Mouse (Mus musculus) embryonic stem cell, embryonic (primary cell): ENCODE data around the gene Lrp1.

ENCODE experiments used
- CTCF ChIA-PET, 4 experiments: fragments of 300-600 bp in 2 of 4; fragments of 350-600 bp in 2 of 4; sonication (Branson Sonifier 250); formaldehyde crosslinking; loops; one replicate each; lab custom pipeline; 2022; ENCODE audit warnings: inconsistent platforms in 2 of 4; lab: Charles Lee
- POLR2A ChIA-PET, 4 experiments: fragments of 300-600 bp in 2 of 4; fragments of 350-600 bp in 2 of 4; sonication (Branson Sonifier 250); formaldehyde crosslinking; loops; one replicate each; lab custom pipeline; 2022; ENCODE audit warnings: antibody characterized with exemption in 4 of 4, inconsistent platforms in 1 of 4; lab: Charles Lee

Lrp1 gene

GRCm38 (mm10) chr10:127524646-127525255, 96.2 kb downstream of the Lrp1 start:
- POLR2A ChIA-PET: interaction anchor here (0.6 to 21.5 kb wide), 12 partner anchors 11 to 1038 kb away, joined by 3 to 470 read pairs (median 4); partner anchors contain the start of genes Lrp1 (in 2 of the 4), Ndufa4l2 (in 2 of the 4) and Shmt2 (in 1 of the 4)
- CTCF ChIA-PET: interaction anchor here (0.6 to 21.9 kb wide), 16 partner anchors 12 to 369 kb away, joined by 3 to 811 read pairs (median 4); partner anchors contain the start of genes Lrp1 (in 1 of the 4), Ndufa4l2 (in 1 of the 4) and Shmt2 (in 1 of the 4)

- POLR2A ChIA-PET: interaction anchor here (0.5 to 21.5 kb wide), 33 partner anchors 7 to 240 kb away, joined by 3 to 470 read pairs (median 5); partner anchors contain the start of genes Nab2 (in 2 of the 4), Nxph4 (in 2 of the 4), Ndufa4l2 (in 1 of the 4) and Nemp1 (in 1 of the 4)
- CTCF ChIA-PET: interaction anchor here in 3 of 4 experiments (0.7 to 21.9 kb wide), 11 partner anchors 7 to 183 kb away, joined by 3 to 811 read pairs (median 5); partner anchors contain the start of genes Ndufa4l2 (in 1 of the 3), Nxph4 (in 1 of the 3) and Shmt2 (in 1 of the 3)
Measured at GRCm38 (mm10) chr10:127522088-127522581, 98.8 kb downstream of the Lrp1 start, which contains the start of gene Shmt2. TSS of gene Shmt2 (minus strand) at chr10:127522444.

- CTCF ChIA-PET: interaction anchor here (1.0 to 21.9 kb wide), 10 partner anchors 8 to 18 kb away, joined by 3 to 811 read pairs (median 6); partner anchors contain the start of genes Ndufa4l2 (in 1 of the 4), Nxph4 (in 1 of the 4) and Shmt2 (in 1 of the 4)
- POLR2A ChIA-PET: interaction anchor here (0.5 to 21.5 kb wide), 27 partner anchors 8 to 239 kb away, joined by 3 to 470 read pairs (median 5); partner anchors contain the start of genes Nab2 (in 2 of the 4), Nxph4 (in 2 of the 4), Ndufa4l2 (in 1 of the 4) and Nemp1 (in 1 of the 4)
Measured at GRCm38 (mm10) chr10:127521611-127522080, 99.3 kb downstream of the Lrp1 start.

- POLR2A ChIA-PET: interaction anchor here (0.6 to 21.5 kb wide), 19 partner anchors 7 to 307 kb away, joined by 3 to 470 read pairs (median 6); partner anchors contain the start of genes Lrp1 (in 2 of the 4), Nxph4 (in 2 of the 4), Nab2 (in 1 of the 4) and Ndufa4l2 (in 1 of the 4)
- CTCF ChIA-PET: interaction anchor here (0.9 to 21.9 kb wide), 9 partner anchors 8 to 19 kb away, joined by 3 to 811 read pairs (median 8); partner anchors contain the start of genes Ndufa4l2 (in 1 of the 4), Nxph4 (in 1 of the 4) and Shmt2 (in 1 of the 4)
Measured at GRCm38 (mm10) chr10:127520714-127521357, 100.1 kb downstream of the Lrp1 start.

- CTCF ChIA-PET: interaction anchor here (0.8 to 21.9 kb wide), 14 partner anchors 7 to 617 kb away, joined by 3 to 811 read pairs (median 4); partner anchors contain the start of genes Ndufa4l2 (in 1 of the 4), Nxph4 (in 1 of the 4) and Shmt2 (in 1 of the 4)
- POLR2A ChIA-PET: interaction anchor here in 3 of 4 experiments (0.6 to 21.5 kb wide), 18 partner anchors 6 to 306 kb away, joined by 3 to 470 read pairs (median 4); partner anchors contain the start of genes Lrp1 (in 2 of the 3), Nxph4 (in 2 of the 3), Ndufa4l2 (in 1 of the 3) and Shmt2 (in 1 of the 3)
Measured at GRCm38 (mm10) chr10:127519903-127520713, 100.8 kb downstream of the Lrp1 start.

GRCm38 (mm10) chr10:127519041-127519701, 101.8 kb downstream of the Lrp1 start:
- CTCF ChIA-PET: interaction anchor here (0.6 to 21.9 kb wide), 14 partner anchors 6 to 618 kb away, joined by 3 to 811 read pairs (median 6); partner anchors contain the start of genes Ndufa4l2 (in 1 of the 4), Nxph4 (in 1 of the 4) and Shmt2 (in 1 of the 4)
- POLR2A ChIA-PET: interaction anchor here in 3 of 4 experiments (0.6 to 21.5 kb wide), 19 partner anchors 5 to 232 kb away, joined by 3 to 470 read pairs (median 5); partner anchors contain the start of genes Nxph4 (in 2 of the 3), Ndufa4l2 (in 1 of the 3) and Shmt2 (in 1 of the 3)

GRCm38 (mm10) chr10:127517941-127518340, 103.0 kb downstream of the Lrp1 start:
- ChIA-PET POLR2A (interaction anchor here in 3 of 4 experiments (0.5 to 18.5 kb wide), 26 partner anchors 9 to 1030 kb away, joined by 3 to 470 read pairs (median 3); partner anchors contain the start of genes Lrp1 (in 1 of the 3), Nemp1 (in 1 of the 3), Nxph4 (in 1 of the 3) and Shmt2 (in 1 of the 3)), CTCF (interaction anchor here in 3 of 4 experiments (0.5 to 20.7 kb wide), 9 partner anchors 8 to 847 kb away, joined by 3 to 811 read pairs (median 5); partner anchors contain the start of genes Lrp1 (in 1 of the 3), Nxph4 (in 1 of the 3) and Shmt2 (in 1 of the 3))

- ChIA-PET CTCF (interaction anchor here (0.6 to 20.7 kb wide), 16 partner anchors 13 to 647 kb away, joined by 3 to 811 read pairs (median 4); partner anchors contain the start of genes Lrp1 (in 1 of the 4), Nxph4 (in 1 of the 4) and Shmt2 (in 1 of the 4)), POLR2A (interaction anchor here in 3 of 4 experiments (0.7 to 18.5 kb wide), 19 partner anchors 8 to 279 kb away, joined by 3 to 470 read pairs (median 4); partner anchors contain the start of genes Nemp1 (in 1 of the 3), Nxph4 (in 1 of the 3), R3hdm2 (in 1 of the 3) and Shmt2 (in 1 of the 3))
Measured at GRCm38 (mm10) chr10:127516576-127517260, 104.2 kb downstream of the Lrp1 start.

GRCm38 (mm10) chr10:127515983-127516459, 104.9 kb downstream of the Lrp1 start:
- CTCF ChIA-PET: interaction anchor here (0.7 to 20.7 kb wide), 8 partner anchors 12 to 106 kb away, joined by 3 to 811 read pairs (median 4); partner anchors contain the start of genes Nxph4 (in 1 of the 4) and Shmt2 (in 1 of the 4)
- POLR2A ChIA-PET: interaction anchor here (0.5 to 18.5 kb wide), 14 partner anchors 7 to 278 kb away, joined by 3 to 470 read pairs (median 4); partner anchors contain the start of genes Nxph4 (in 1 of the 4) and Shmt2 (in 1 of the 4)

GRCm38 (mm10) chr10:127515271-127515982, 105.5 kb downstream of the Lrp1 start:
- CTCF ChIA-PET: interaction anchor here (1.0 to 20.7 kb wide), 10 partner anchors 14 to 107 kb away, joined by 3 to 811 read pairs (median 52); partner anchors contain the start of genes Lrp1 (in 1 of the 4), Nxph4 (in 1 of the 4) and Shmt2 (in 1 of the 4)
- POLR2A ChIA-PET: interaction anchor here (1.0 to 18.5 kb wide), 18 partner anchors 9 to 193 kb away, joined by 3 to 470 read pairs (median 4); partner anchors contain the start of genes Nxph4 (in 1 of the 4) and Shmt2 (in 1 of the 4)

GRCm38 (mm10) chr10:127514764-127515163, 106.2 kb downstream of the Lrp1 start, which contains the start of gene Ndufa4l2:
TSS of gene Ndufa4l2 (plus strand) at chr10:127514967.
- ChIA-PET POLR2A (interaction anchor here (0.9 to 18.5 kb wide), 17 partner anchors 10 to 192 kb away, joined by 3 to 470 read pairs (median 4); partner anchors contain the start of genes Nxph4 (in 1 of the 4) and Shmt2 (in 1 of the 4)), CTCF (interaction anchor here (1.5 to 20.7 kb wide), 16 partner anchors 12 to 223 kb away, joined by 3 to 811 read pairs (median 26); partner anchors contain the start of genes Lrp1 (in 1 of the 4), Nxph4 (in 1 of the 4) and Shmt2 (in 1 of the 4))

GRCm38 (mm10) chr10:127514111-127514698, 106.7 kb downstream of the Lrp1 start:
- ChIA-PET POLR2A (interaction anchor here (0.6 to 18.5 kb wide), 26 partner anchors 7 to 225 kb away, joined by 3 to 470 read pairs (median 4); partner anchors contain the start of genes Shmt2 (in 2 of the 4), Arhgap9 (in 1 of the 4), Nxph4 (in 1 of the 4) and Zbtb39 (in 1 of the 4)), CTCF (interaction anchor here (0.6 to 20.7 kb wide), 37 partner anchors 13 to 960 kb away, joined by 3 to 811 read pairs (median 9); partner anchors contain the start of genes Lrp1 (in 2 of the 4), Gpr182 (in 1 of the 4), Nxph4 (in 1 of the 4) and Shmt2 (in 1 of the 4))
